Mouse (Mus musculus) frontal cortex, adult (tissue): Measurements from ENCODE around the gene Adgrv1.

Experiments
- ATAC-seq: cut with Nextera tagmentation; 2 replicates; pipeline ENCODE4 v1.9.2; 2017; ENCODE audit warnings: mild to moderate bottlenecking, moderate library complexity, mixed read lengths; ENCODE audit not compliant: low TSS enrichment

Adgrv1 gene

DNA sequence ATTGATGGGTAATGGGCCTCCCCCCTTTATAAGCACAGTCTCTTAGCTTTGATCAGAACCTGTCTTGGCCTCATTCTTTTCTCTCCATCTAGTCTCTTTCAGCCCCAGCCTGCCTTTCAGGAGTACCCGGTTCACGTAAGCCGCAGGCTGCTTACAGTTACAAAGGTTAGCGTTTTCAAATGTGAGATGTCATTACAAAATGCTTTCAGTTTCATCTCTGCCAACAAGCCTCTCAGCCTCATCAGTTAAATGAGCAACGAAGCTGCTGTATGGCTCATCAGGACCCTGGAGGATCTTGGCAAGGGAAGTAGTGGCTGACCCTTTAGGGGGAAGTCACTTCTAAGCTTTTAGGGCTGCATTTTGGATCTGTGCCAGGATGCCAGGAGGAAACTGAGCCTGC lies 560.7 kb downstream of the Adgrv1 start:
- ATAC-seq = no peak

DNA sequence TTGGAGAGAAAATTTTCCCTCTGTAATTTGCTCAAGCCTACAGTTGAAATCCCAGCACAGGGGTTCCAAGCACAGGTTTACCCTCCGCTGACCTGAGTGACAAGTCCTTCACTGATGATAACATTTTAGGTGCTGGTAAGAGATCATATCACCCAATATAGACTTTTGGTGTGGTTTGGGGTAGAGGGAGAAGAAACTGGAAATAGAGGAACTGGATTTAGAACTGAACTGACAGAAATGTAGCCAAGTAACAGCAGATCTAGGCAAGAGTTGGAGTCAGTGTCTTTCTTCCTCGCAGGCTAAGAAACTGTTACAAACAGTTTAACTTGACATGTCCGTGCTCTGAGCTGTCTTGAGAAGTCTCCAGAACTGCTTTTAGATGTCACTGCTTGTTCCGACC lies 581.5 kb downstream of the Adgrv1 start:
- ATAC-seq = no peak

DNA sequence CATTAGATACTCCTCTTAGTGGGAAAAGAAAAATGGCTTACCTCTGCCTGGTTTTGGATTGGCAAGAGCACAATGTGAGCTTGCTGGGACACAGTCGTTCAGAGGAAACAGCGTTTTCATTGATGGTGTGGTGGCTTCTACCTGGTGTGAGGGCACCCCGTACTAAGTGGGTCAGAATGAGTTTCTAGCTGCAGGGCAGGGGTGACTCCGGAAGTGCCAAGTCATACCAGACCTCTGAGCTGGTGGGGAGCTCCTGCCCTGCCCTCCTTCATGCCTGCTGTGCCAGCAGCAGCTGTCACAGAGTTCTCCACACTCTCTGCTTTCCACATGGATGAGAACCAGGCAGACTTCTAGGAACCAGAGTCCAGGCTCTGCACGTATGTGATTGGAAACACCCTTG lies 582.0 kb downstream of the Adgrv1 start:
- ATAC-seq = no peak

DNA sequence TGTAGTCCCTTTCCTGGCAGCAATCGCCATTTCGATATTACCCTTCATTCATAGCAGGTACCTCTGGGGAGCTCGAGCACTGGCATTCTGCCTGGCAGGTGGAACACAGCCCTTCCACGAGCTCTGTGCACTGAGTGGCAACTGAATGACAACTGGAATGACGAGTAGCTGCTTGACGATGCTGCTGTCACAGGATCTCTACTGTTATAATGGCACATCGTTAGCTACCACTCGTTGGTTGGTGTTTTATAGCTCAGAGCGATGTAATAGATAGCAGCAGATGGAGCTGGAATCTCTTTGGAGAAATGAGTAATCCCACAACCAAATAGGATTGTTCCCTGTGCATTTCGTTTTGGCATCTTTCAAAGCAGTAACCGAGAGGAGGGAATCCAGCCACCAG lies 587.6 kb downstream of the Adgrv1 start:
- ATAC-seq = peak; percentile 90
